Mouse (Mus musculus) limb, embryonic 12.5 days (tissue): ENCODE results near the gene Ap1g1. TPM values are rescaled to one million over a fixed set of nuclear protein-coding genes. Genes with fewer than 3 reads are reported as not detected.
"Not testable (repeated sequence)": the region's sequence is repeated elsewhere in the genome, so short reads cannot be mapped to it uniquely, and the experiment has no call there.

Experiments used
- ATAC-seq: fragments of 200-750 bp; cut with Nextera tagmentation; 2 replicates; pipeline ENCODE4 v1.8.0; 2017; ENCODE audit warnings: low read depth, moderate TSS enrichment; ENCODE audit not compliant: insufficient number of reproducible peaks, insufficient read depth, low FRiP score, low TSS enrichment
- H3K27ac ChIP-seq: fragments of 300-500 bp; sonication (generic); 2 replicates; pipeline ENCODE4 v1.5.1; 2016; ENCODE audit warnings: mild to moderate bottlenecking, moderate library complexity
- H3K27me3 ChIP-seq: fragments of 300-500 bp; sonication (generic); 2 replicates; pipeline ENCODE4 v1.6.1; 2016; ENCODE audit warnings: mild to moderate bottlenecking, moderate library complexity
- H3K36me3 ChIP-seq: fragments of 300-500 bp; sonication (generic); 2 replicates; pipeline ENCODE4 v1.6.1; 2016; ENCODE audit warnings: mild to moderate bottlenecking, moderate library complexity
- H3K4me1 ChIP-seq: fragments of 300-500 bp; sonication (generic); replicated peaks from 2 replicates; pipeline ENCODE4 v1.6.1; 2016
- H3K4me2 ChIP-seq: fragments of 300-500 bp; sonication (generic); 2 replicates; pipeline ENCODE4 v1.6.1; 2016; ENCODE audit warnings: mild to moderate bottlenecking, moderate library complexity
- H3K4me3 ChIP-seq: fragments of 300-500 bp; sonication (generic); replicated peaks from 2 replicates; pipeline ENCODE4 v1.5.1; 2016; ENCODE audit warnings: mild to moderate bottlenecking
- H3K9ac ChIP-seq: fragments of 300-500 bp; sonication (generic); replicated peaks from 2 replicates; pipeline ENCODE4 v1.6.1; 2016; ENCODE audit warnings: mild to moderate bottlenecking, moderate library complexity
- H3K9me3 ChIP-seq: fragments of 300-500 bp; sonication (generic); 2 replicates; pipeline ENCODE4 v1.6.1; 2016; ENCODE audit warnings: mild to moderate bottlenecking, moderate library complexity
- WGBS: fragments of 180-500 bp; shearing (Covaris S2); methylation state at CpG from one replicate; pipeline ENCODE4 v1.1.7; 2016; 5-methylcytosine and 5-hydroxymethylcytosine counted together
- polyA plus RNA-seq: library from polyadenylated mRNA; unstranded; fragments of >200 nt; fragmentation: Nextera tagmentation; extraction: Ambion mirVana; gene quantifications from 2 replicates; pipeline ENCODE4 v1.2.1, GENCODE M21; 2016

Ap1g1 gene
- polyA plus RNA-seq, 1 experiment from 2014 or later, result 51.6 TPM

- Histone ChIP-seq H3K9ac (no peak overlapping the region), H3K27ac (no peak overlapping the region), H3K27me3 (no peaks in the 10 kb centered on the region), H3K4me1 (no peaks in the 10 kb centered on the region), H3K4me3 (no peak overlapping the region), H3K9me3 (no peaks in the 10 kb centered on the region), H3K36me3 (no peaks in the 10 kb centered on the region), H3K4me2 (no peak overlapping the region)
- ATAC-seq, result no peak
- WGBS, result 84% methylated on average over 8 of the region's 8 CpGs
These were observed 23.7 kb upstream of the Ap1g1 start for GRCm38 (mm10) chr8:109754696-109755095.

- not testable (repeated sequence) for H3K36me3 ChIP-seq, H3K9ac ChIP-seq, H3K27ac ChIP-seq, H3K4me2 ChIP-seq, ATAC-seq, H3K4me1 ChIP-seq, H3K9me3 ChIP-seq, H3K4me3 ChIP-seq, H3K27me3 ChIP-seq
- 79% methylated on average over 4 of the region's 4 CpGs for WGBS
These were observed 22.8 kb upstream of the Ap1g1 start for GRCm38 (mm10) chr8:109755554-109755953.

- Histone ChIP-seq H3K4me2 (no peak overlapping the region), H3K27ac (no peak overlapping the region), H3K27me3 (no peaks in the 10 kb centered on the region), H3K4me1 (no peaks in the 10 kb centered on the region), H3K9ac (no peak overlapping the region), H3K9me3 (no peaks in the 10 kb centered on the region), H3K4me3 (no peak overlapping the region), H3K36me3 (no peaks in the 10 kb centered on the region)
- ATAC-seq, result no peak
- WGBS, result 71% methylated on average over 3 of the region's 3 CpGs
These were observed 21.5 kb upstream of the Ap1g1 start for GRCm38 (mm10) chr8:109756849-109757248.

GRCm38 (mm10) chr8:109759426-109759825, 18.9 kb upstream of the Ap1g1 start:
- Histone ChIP-seq H3K4me3 (no peak overlapping the region), H3K27me3 (no peaks in the 10 kb centered on the region), H3K4me2 (no peak overlapping the region), H3K9ac (no peak overlapping the region), H3K4me1 (no peaks in the 10 kb centered on the region), H3K27ac (no peak overlapping the region), H3K36me3 (no peaks in the 10 kb centered on the region), H3K9me3 (peaks cover 17% of the 10 kb centered on the region)
- ATAC-seq, result no peak
- 91% methylated on average over 7 of the region's 7 CpGs for WGBS

GRCm38 (mm10) chr8:109760221-109760620, 18.1 kb upstream of the Ap1g1 start:
- Histone ChIP-seq H3K4me1 (no peaks in the 10 kb centered on the region), H3K27me3 (no peaks in the 10 kb centered on the region), H3K4me3 (no peak overlapping the region), H3K4me2 (no peak overlapping the region), H3K27ac (no peak overlapping the region), H3K9ac (no peak overlapping the region), H3K9me3 (peaks cover 17% of the 10 kb centered on the region), H3K36me3 (no peaks in the 10 kb centered on the region)
- no peak for ATAC-seq
- 57% methylated on average over 1 of the region's 1 CpGs for WGBS

GRCm38 (mm10) chr8:109764031-109764430, 14.3 kb upstream of the Ap1g1 start:
- ATAC-seq, result no peak
- Histone ChIP-seq H3K4me2 (no peak overlapping the region), H3K4me1 (no peaks in the 10 kb centered on the region), H3K36me3 (no peaks in the 10 kb centered on the region), H3K27me3 (no peaks in the 10 kb centered on the region), H3K9me3 (peaks cover 17% of the 10 kb centered on the region), H3K27ac (no peak overlapping the region), H3K9ac (no peak overlapping the region), H3K4me3 (no peak overlapping the region)
- 87% methylated on average over 6 of the region's 6 CpGs for WGBS

- H3K4me2 ChIP-seq, result no peak overlapping the region
- 70% methylated on average over 7 of the region's 7 CpGs for WGBS
- H3K9me3 ChIP-seq, result peaks cover 17% of the 10 kb centered on the region
- ATAC-seq, result no peak
- no peaks in the 10 kb centered on the region for H3K4me1 ChIP-seq
- H3K27me3 ChIP-seq, result no peaks in the 10 kb centered on the region
- H3K36me3 ChIP-seq, result no peaks in the 10 kb centered on the region
- no peak overlapping the region for H3K4me3 ChIP-seq
- H3K9ac ChIP-seq, result no peak overlapping the region
- no peak overlapping the region for H3K27ac ChIP-seq
These were observed 12.3 kb upstream of the Ap1g1 start for GRCm38 (mm10) chr8:109766081-109766480.

- 54% methylated on average over 3 of the region's 3 CpGs for WGBS
- H3K4me1 ChIP-seq, result no peaks in the 10 kb centered on the region
- H3K9me3 ChIP-seq, result no peaks in the 10 kb centered on the region
- H3K36me3 ChIP-seq, result no peaks in the 10 kb centered on the region
- H3K27ac ChIP-seq, result no peak overlapping the region
- peaks cover 20% of the 10 kb centered on the region for H3K27me3 ChIP-seq
- H3K4me2 ChIP-seq, result no peak overlapping the region
- H3K4me3 ChIP-seq, result no peak overlapping the region
- H3K9ac ChIP-seq, result no peak overlapping the region
- no peak for ATAC-seq
These were observed 5.2 kb upstream of the Ap1g1 start for GRCm38 (mm10) chr8:109773154-109773553.

GRCm38 (mm10) chr8:109777851-109778250, 503 bp upstream of the Ap1g1 start:
- Histone ChIP-seq H3K36me3 (no peaks in the 10 kb centered on the region), H3K4me1 (peaks cover 14% of the 10 kb centered on the region), H3K4me3 (peak overlapping the region; percentile 98), H3K9ac (peak overlapping the region; percentile 95; the same call in 1 of the 2 replicates), H3K27me3 (peaks cover 16% of the 10 kb centered on the region), H3K27ac (no peak overlapping the region), H3K4me2 (peak overlapping the region; percentile 85), H3K9me3 (no peaks in the 10 kb centered on the region)
- 28% methylated on average over 5 of the region's 5 CpGs for WGBS
- no peak for ATAC-seq

- Histone ChIP-seq H3K4me3 (peak overlapping the region; percentile 98), H3K27me3 (peaks cover 8% of the 10 kb centered on the region), H3K4me2 (peak overlapping the region; percentile 85), H3K4me1 (peaks cover 14% of the 10 kb centered on the region), H3K27ac (peak overlapping the region; percentile 98), H3K9ac (peak overlapping the region; percentile 95), H3K36me3 (no peaks in the 10 kb centered on the region), H3K9me3 (no peaks in the 10 kb centered on the region)
- peak; percentile 23; the same call in 1 of the 2 replicates for ATAC-seq
- WGBS, result under 1% methylated on average over 29 of the region's 32 CpGs
These were observed 653 bp downstream of the Ap1g1 start for GRCm38 (mm10) chr8:109778993-109779421.

- Histone ChIP-seq H3K27ac (peak overlapping the region; percentile 98), H3K4me2 (peak overlapping the region; percentile 85), H3K4me1 (peaks cover 14% of the 10 kb centered on the region), H3K36me3 (no peaks in the 10 kb centered on the region), H3K4me3 (peak overlapping the region; percentile 98), H3K27me3 (peaks cover 8% of the 10 kb centered on the region), H3K9me3 (no peaks in the 10 kb centered on the region), H3K9ac (peak overlapping the region; percentile 95)
- 22% methylated on average over 24 of the region's 24 CpGs for WGBS
- ATAC-seq, result no peak
These were observed 1.3 kb downstream of the Ap1g1 start for GRCm38 (mm10) chr8:109779431-109780228.

GRCm38 (mm10) chr8:109780548-109780947, 2.2 kb downstream of the Ap1g1 start:
- Histone ChIP-seq H3K36me3 (no peaks in the 10 kb centered on the region), H3K27me3 (peaks cover 3% of the 10 kb centered on the region), H3K9me3 (no peaks in the 10 kb centered on the region), H3K27ac (no peak overlapping the region), H3K4me3 (no peak overlapping the region), H3K9ac (no peak overlapping the region), H3K4me2 (peak overlapping the region; percentile 85), H3K4me1 (peaks cover 14% of the 10 kb centered on the region)
- WGBS, result 77% methylated on average over 4 of the region's 4 CpGs
- ATAC-seq, result no peak
